Mouse (Mus musculus): ENCODE results near the gene Olfr656.

Olfr656 gene

GRCm38 (mm10) chr7:104613655-104614054, at the start of gene Olfr656:
Gene Olfr656 (plus strand): TSS chr7:104613955.
- no peak for DNase-seq (ENCODE audit: low spot score)

- DNase-seq (ENCODE audit: low spot score) = no peak
These were observed 36.7 kb upstream of the Olfr656 start, which contains the start of gene Olfr653 for GRCm38 (mm10) chr7:104577014-104577413. Gene Olfr653 (plus strand): TSS chr7:104577314.

GRCm38 (mm10) chr7:104580846-104581245, 32.9 kb upstream of the Olfr656 start:
- no peak for DNase-seq (ENCODE audit: low spot score)

- DNase-seq (ENCODE audit: low spot score) = no peak
These were observed 32.3 kb upstream of the Olfr656 start for GRCm38 (mm10) chr7:104581429-104581828.

GRCm38 (mm10) chr7:104586725-104587124, 27.0 kb upstream of the Olfr656 start, which contains the start of gene Olfr654:
Gene Olfr654 (plus strand): TSS chr7:104587025.
- DNase-seq (ENCODE audit: low spot score) = no peak

GRCm38 (mm10) chr7:104588274-104588673, 25.5 kb upstream of the Olfr656 start:
- DNase-seq (ENCODE audit: low spot score) = no peak

- DNase-seq (ENCODE audit: low spot score) = no peak
These were observed 12.1 kb upstream of the Olfr656 start, which contains the start of gene Olfr655 for GRCm38 (mm10) chr7:104601679-104602078. Gene Olfr655 (minus strand): TSS chr7:104601779.

- DNase-seq (ENCODE audit: low spot score) = no peak
These were observed 10.6 kb upstream of the Olfr656 start for GRCm38 (mm10) chr7:104603173-104603572.

GRCm38 (mm10) chr7:104604727-104605126, 9.0 kb upstream of the Olfr656 start:
- DNase-seq (ENCODE audit: low spot score) = no peak

- no peak for DNase-seq (ENCODE audit: low spot score)
These were observed 10.7 kb downstream of the Olfr656 start, which contains the start of gene Olfr657 for GRCm38 (mm10) chr7:104624494-104624893. Gene Olfr657 (plus strand): TSS chr7:104624794.

GRCm38 (mm10) chr7:104646841-104647482, 33.2 kb downstream of the Olfr656 start, which contains the start of gene Olfr658:
Gene Olfr658 (minus strand): TSS chr7:104647305.
- peak; percentile 14 for DNase-seq (ENCODE audit: low spot score)

GRCm38 (mm10) chr7:104666453-104666852, 52.7 kb downstream of the Olfr656 start, which contains the start of gene Olfr659:
Gene Olfr659 (plus strand): TSS chr7:104666753.
- DNase-seq (ENCODE audit: low spot score) = no peak

All from layer of hippocampus, adult 11-12 months (tissue).